ENCODE assay signal across 8 mouse cellular contexts in genomic region chr3:121531370-121532148, GRCm38 (mm10). TPM values are rescaled to one million over a fixed set of nuclear protein-coding genes. Genes with fewer than 3 reads are reported as not detected.
A peak's percentile ranks its signal among the peaks of the same experiment; 100 is the strongest.
DNase-seq lines count a peak whose midpoint lies in the region; ATAC-seq and TF ChIP-seq lines count a peak whose summit lies in the region.

No protein-coding gene starts in this region.

- no peak overlapping the region for H3K27ac ChIP-seq in heart, embryonic 13.5 days (replicated peaks)
- no peak overlapping the region for H3K27ac ChIP-seq in limb, embryonic 14.5 days (replicated peaks; ENCODE audit: low read depth, low read length)
- no peak overlapping the region for H3K27ac ChIP-seq in neural tube, embryonic 14.5 days (ENCODE audit: low read depth, low read length)

- DNase-seq in NIH3T3 (ENCODE audit: low read depth) (peak; percentile 87), MN1 (ENCODE audit: low spot score) (no peak)
- DNase-seq in adrenal gland, adult 8-10 months = peak; percentile 49
- no peak for DNase-seq in limb, embryonic 14.5 days (ENCODE audit: low spot score)
- DNase-seq in spleen, postnatal 36 days (ENCODE audit: low spot score in 2 of 2) = no peak
- DNase-seq in spleen, postnatal 4 days (ENCODE audit: low spot score in 2 of 2) = no peak

- peak overlapping the region; percentile 52 for H3K4me3 ChIP-seq in heart, embryonic 13.5 days
- H3K4me3 ChIP-seq in limb, embryonic 14.5 days (replicated peaks; ENCODE audit: low read length) = peak overlapping the region; percentile 17; the same call in 1 of the 2 replicates
- no peak overlapping the region for H3K4me3 ChIP-seq in neural tube, embryonic 14.5 days (ENCODE audit: low read depth, low read length)

- ATAC-seq in heart, embryonic 13.5 days (ENCODE audit: extremely low read depth, insufficient number of reproducible peaks, low FRiP score, low TSS enrichment) = no peak
- no peak for ATAC-seq in limb, embryonic 14.5 days (ENCODE audit: low FRiP score, low read depth)
- no peak for ATAC-seq in neural tube, embryonic 14.5 days (ENCODE audit: low read depth)

- TF ChIP-seq POLR2A in limb, embryonic 14.5 days (IDR thresholded peaks at IDR 0.05; ENCODE audit: borderline replicate concordance, extremely low read depth, insufficient read depth, insufficient read length) = no peak

- peak overlapping the region; percentile 72 for H3K9ac ChIP-seq in heart, embryonic 13.5 days
- no peak overlapping the region for H3K9ac ChIP-seq in limb, embryonic 14.5 days (ENCODE audit: low read depth, low read length, severe bottlenecking)
- no peak overlapping the region for H3K9ac ChIP-seq in neural tube, embryonic 14.5 days (replicated peaks; ENCODE audit: low read depth, low read length)

- H3K27me3 ChIP-seq in heart, embryonic 13.5 days (replicated peaks) = peaks cover 34% of the 10 kb centered on the region
- peaks cover 12% of the 10 kb centered on the region for H3K27me3 ChIP-seq in limb, embryonic 14.5 days (ENCODE audit: control insufficient read depth, insufficient read depth, low read length)
- no peaks in the 10 kb centered on the region for H3K27me3 ChIP-seq in neural tube, embryonic 14.5 days (ENCODE audit: control insufficient read depth, insufficient read depth, low read length)

- H3K4me2 ChIP-seq in heart, embryonic 13.5 days = peak overlapping the region; percentile 77
- H3K4me2 ChIP-seq in limb, embryonic 14.5 days (replicated peaks; ENCODE audit: low read depth, low read length, severe bottlenecking) = peak overlapping the region; percentile 41
- H3K4me2 ChIP-seq in neural tube, embryonic 14.5 days (ENCODE audit: low read depth, low read length) = peak overlapping the region; percentile 46

- peaks cover 27% of the 10 kb centered on the region for H3K4me1 ChIP-seq in heart, embryonic 13.5 days
- H3K4me1 ChIP-seq in limb, embryonic 14.5 days (ENCODE audit: control insufficient read depth, insufficient read depth, low read length) = peaks cover 24% of the 10 kb centered on the region
- no peaks in the 10 kb centered on the region for H3K4me1 ChIP-seq in neural tube, embryonic 14.5 days (ENCODE audit: control insufficient read depth, insufficient read depth, low read length)

- H3K9me3 ChIP-seq in heart, embryonic 13.5 days = no peaks in the 10 kb centered on the region
- no peaks in the 10 kb centered on the region for H3K9me3 ChIP-seq in limb, embryonic 14.5 days (ENCODE audit: control insufficient read depth, low read length)
- H3K9me3 ChIP-seq in neural tube, embryonic 14.5 days (ENCODE audit: control insufficient read depth, low read length) = no peaks in the 10 kb centered on the region

- WGBS in heart, embryonic 13.5 days = 48% methylated on average over 16 of the region's 16 CpGs
- 47% methylated on average over 16 of the region's 16 CpGs for WGBS in limb, embryonic 14.5 days
- 49% methylated on average over 15 of the region's 16 CpGs for WGBS in neural tube, embryonic 14.5 days

- H3K36me3 ChIP-seq in heart, embryonic 13.5 days = no peaks in the 10 kb centered on the region
- no peaks in the 10 kb centered on the region for H3K36me3 ChIP-seq in limb, embryonic 14.5 days (ENCODE audit: control insufficient read depth, insufficient read depth, low read length)
- no peaks in the 10 kb centered on the region for H3K36me3 ChIP-seq in neural tube, embryonic 14.5 days (ENCODE audit: control insufficient read depth, insufficient read depth, low read length)

RNA-seq across cellular contexts. Expression of gene Slc44a3, which starts 0.6 kb away (rescaled TPM):
- 10 to 100 TPM; 23.9 to 28.2 (median 25.3) TPM for total RNA-seq in adrenal gland, adult 8-10 months (2022)
- 1.0 and 1.1 TPM in 2 replicates for polyA plus RNA-seq in heart, embryonic 13.5 days (2015; fragmentation: Nextera tagmentation; extraction: Ambion mirVana)
- polyA plus RNA-seq in limb, embryonic 14.5 days (2012; rRNA removed) = 0.82 and 0.91 TPM in 2 replicates
- polyA plus RNA-seq in limb, embryonic 14.5 days (2014; fragmentation: Nextera tagmentation; extraction: Ambion mirVana) = 1.7 and 2.3 TPM in 2 replicates
- polyA plus RNA-seq in neural tube, embryonic 14.5 days (2014; fragmentation: Nextera tagmentation; extraction: Ambion mirVana) = 0.85 and 1.5 TPM in 2 replicates

Comparison
In these comparisons a context has a peak if more than half of its experiments do, and no peak if none do; other contexts are left out.
1. DNase-seq: peak in NIH3T3 (single experiment) and adrenal gland, adult 8-10 months (single experiment); none in limb, embryonic 14.5 days (single experiment), spleen, postnatal 36 days (0 of 2), spleen, postnatal 4 days (0 of 2) and MN1 (single experiment).
2. Peak in every context shown above with its lines, with median percentiles within 50 percentile points of each other: H3K4me2 ChIP-seq.